Comparison of ENCODE assay signal across 22 mouse cellular contexts in genomic region chr9:110901204-110901603, GRCm38 (mm10). TPM values are rescaled to one million over a fixed set of nuclear protein-coding genes. Genes with fewer than 3 reads are reported as not detected.
"Had no signal": no experiment of that assay in that cellular context is flagged by ENCODE, and none has a peak within 500 bp of the region (broad histone marks: within the 10 kb centered on the region; RNA-seq: fewer than 3 reads in every experiment).

No protein-coding gene starts in this region.

- H3K27me3 ChIP-seq: midbrain, embryonic 15.5 days; neural tube, embryonic 12.5 days; stomach, embryonic 15.5 days had no signal

- H3K4me3 ChIP-seq: midbrain, embryonic 10.5 days; midbrain, embryonic 12.5 days; midbrain, embryonic 15.5 days; neural tube, embryonic 12.5 days; stomach, embryonic 15.5 days had no signal

- H3K36me3 ChIP-seq: midbrain, embryonic 10.5 days; midbrain, embryonic 12.5 days; midbrain, embryonic 15.5 days; neural tube, embryonic 12.5 days; stomach, embryonic 15.5 days had no signal

- H3K27ac ChIP-seq: liver, embryonic 14.5 days; midbrain, embryonic 10.5 days; midbrain, embryonic 12.5 days; midbrain, embryonic 15.5 days; neural tube, embryonic 12.5 days; stomach, embryonic 15.5 days; stomach, postnatal 0 days had no signal

- DNase-seq: lung, adult 18-20 months; lung, embryonic 14.5 days; lung, postnatal 10 days; lung, postnatal 4 days; right cerebral cortex, postnatal 14 days; thymus, postnatal 25 days; thymus, postnatal 4 days had no signal

- H3K4me1 ChIP-seq: midbrain, embryonic 12.5 days; neural tube, embryonic 12.5 days had no signal

RNA-seq across cellular contexts. Expression of gene Fam240a, which starts 15.5 kb away (rescaled TPM):
- total RNA-seq: megakaryocyte, adult 5-6 weeks; megakaryocyte-erythroid progenitor cell, adult 5-6 weeks had no signal
- polyA plus RNA-seq: liver, embryonic 14.5 days; liver, embryonic 16.5 days; lung, embryonic 14.5 days; lung, embryonic 16.5 days; midbrain, embryonic 10.5 days; midbrain, embryonic 12.5 days; midbrain, embryonic 15.5 days; neural tube, embryonic 12.5 days; neural tube, embryonic 14.5 days; stomach, embryonic 15.5 days; stomach, postnatal 0 days; testis, adult 2 months; urinary bladder, adult 2 months had no signal

RNA-seq across cellular contexts. Expression of gene Tmie, which starts 21.3 kb away (rescaled TPM):
- total RNA-seq: megakaryocyte, adult 5-6 weeks; megakaryocyte-erythroid progenitor cell, adult 5-6 weeks had no signal

RNA-seq across cellular contexts. Expression of gene Prss50, which starts 43.4 kb away (rescaled TPM):
- total RNA-seq: neutrophil, adult 5-6 weeks had no signal
- polyA plus RNA-seq: lung, embryonic 14.5 days; lung, embryonic 16.5 days; midbrain, embryonic 12.5 days; midbrain, embryonic 15.5 days; urinary bladder, adult 2 months had no signal

RNA-seq across cellular contexts. Expression of gene Tdgf1, which starts 44.8 kb away (rescaled TPM):
- total RNA-seq: megakaryocyte, adult 5-6 weeks; megakaryocyte-erythroid progenitor cell, adult 5-6 weeks had no signal
- polyA plus RNA-seq: liver, embryonic 14.5 days; liver, embryonic 16.5 days; lung, embryonic 14.5 days; lung, embryonic 16.5 days; midbrain, embryonic 12.5 days; midbrain, embryonic 15.5 days; neural tube, embryonic 12.5 days; stomach, embryonic 15.5 days; stomach, postnatal 0 days; urinary bladder, adult 2 months had no signal
